Mouse (Mus musculus) hindbrain, embryonic 10.5 days (tissue): ENCODE data around the gene Tha1. TPM values are rescaled to one million over a fixed set of nuclear protein-coding genes. Genes with fewer than 3 reads are reported as not detected.

Experiments used
- DNase-seq: peaks from one replicate; pipeline ENCODE4 v3.0.0-alpha.2; 2017; ENCODE audit warnings: low spot score
- H3K27ac ChIP-seq: fragments of 300-500 bp; sonication (generic); 2 replicates; pipeline ENCODE4 v1.5.1; 2016; ENCODE audit warnings: mild to moderate bottlenecking, moderate library complexity
- H3K27me3 ChIP-seq: fragments of 300-500 bp; sonication (generic); 2 replicates; pipeline ENCODE4 v1.6.1; 2016; ENCODE audit warnings: mild to moderate bottlenecking; ENCODE audit not compliant: poor library complexity, insufficient read depth, severe bottlenecking
- H3K36me3 ChIP-seq: fragments of 300-500 bp; sonication (generic); 2 replicates; pipeline ENCODE4 v1.6.1; 2016; ENCODE audit warnings: mild to moderate bottlenecking, moderate library complexity
- H3K4me1 ChIP-seq: fragments of 300-500 bp; sonication (generic); replicated peaks from 2 replicates; pipeline ENCODE4 v1.6.1; 2016; ENCODE audit warnings: mild to moderate bottlenecking
- H3K4me3 ChIP-seq: fragments of 300-500 bp; sonication (generic); 2 replicates; pipeline ENCODE4 v1.5.1; 2016; ENCODE audit warnings: mild to moderate bottlenecking, moderate library complexity
- H3K9me3 ChIP-seq: fragments of 300-500 bp; sonication (generic); 2 replicates; pipeline ENCODE4 v1.6.1; 2016; ENCODE audit warnings: mild to moderate bottlenecking, moderate library complexity
- WGBS: fragments of 180-500 bp; shearing (Covaris S2); methylation state at CpG from one replicate; pipeline ENCODE4 v1.1.7; 2016; 5-methylcytosine and 5-hydroxymethylcytosine counted together
- polyA plus RNA-seq: library from polyadenylated mRNA; unstranded; fragments of >200 nt; fragmentation: Nextera tagmentation; extraction: Ambion mirVana; gene quantifications from 2 replicates; pipeline ENCODE4 v1.2.1, GENCODE M21; 2016

Tha1 gene
- polyA plus RNA-seq, 1 experiment from 2014 or later, result 3.5 TPM

- H3K36me3 ChIP-seq, result peaks cover 57% of the 10 kb centered on the region
- WGBS, result 94% methylated on average over 10 of the region's 10 CpGs
Measured at GRCm38 (mm10) chr11:117857462-117857861, 15.8 kb downstream of the Tha1 start.

GRCm38 (mm10) chr11:117855975-117856374 lies 17.3 kb downstream of the Tha1 start:
- no peak for DNase-seq
- WGBS, result 82% methylated on average over 1 of the region's 1 CpGs
- peaks cover 7% of the 10 kb centered on the region; the same call in 1 of the 2 replicates for H3K9me3 ChIP-seq
- H3K4me1 ChIP-seq, result peaks cover 27% of the 10 kb centered on the region
- H3K36me3 ChIP-seq, result peaks cover 72% of the 10 kb centered on the region
- no peak overlapping the region for H3K4me3 ChIP-seq
- no peak overlapping the region for H3K27ac ChIP-seq
- peaks cover 26% of the 10 kb centered on the region for H3K27me3 ChIP-seq

More at GRCm38 (mm10) chr11:117857462-117857861, 15.8 kb downstream of the Tha1 start:
- peaks cover 41% of the 10 kb centered on the region for H3K27me3 ChIP-seq
- no peak overlapping the region for H3K27ac ChIP-seq
- no peak for DNase-seq
- no peak overlapping the region for H3K4me3 ChIP-seq
- peaks cover 28% of the 10 kb centered on the region for H3K4me1 ChIP-seq
- peaks cover 7% of the 10 kb centered on the region; the same call in 1 of the 2 replicates for H3K9me3 ChIP-seq

DNA sequence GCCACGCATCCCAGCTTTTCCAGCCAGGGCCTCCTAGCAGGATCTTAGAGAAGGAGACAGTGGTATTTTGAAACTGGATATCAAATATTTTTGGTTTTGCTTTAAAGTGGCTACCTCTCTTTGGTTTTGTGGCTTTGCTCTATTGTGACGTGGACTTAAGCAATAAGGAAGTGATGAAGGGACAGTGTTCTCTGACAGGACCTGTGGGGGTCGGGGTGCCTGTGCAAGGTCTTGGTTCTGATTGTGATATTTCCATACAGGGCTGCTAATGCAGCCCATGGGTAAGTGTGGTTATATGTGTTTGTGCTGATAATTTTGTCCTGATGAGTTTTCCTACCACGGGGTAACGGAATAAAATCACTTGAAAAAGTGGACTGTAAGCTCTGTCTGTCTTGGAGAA lies 17.9 kb downstream of the Tha1 start:
- DNase-seq, result no peak
- Histone ChIP-seq H3K36me3 (peaks cover 74% of the 10 kb centered on the region), H3K9me3 (peaks cover 7% of the 10 kb centered on the region; the same call in 1 of the 2 replicates)

DNA sequence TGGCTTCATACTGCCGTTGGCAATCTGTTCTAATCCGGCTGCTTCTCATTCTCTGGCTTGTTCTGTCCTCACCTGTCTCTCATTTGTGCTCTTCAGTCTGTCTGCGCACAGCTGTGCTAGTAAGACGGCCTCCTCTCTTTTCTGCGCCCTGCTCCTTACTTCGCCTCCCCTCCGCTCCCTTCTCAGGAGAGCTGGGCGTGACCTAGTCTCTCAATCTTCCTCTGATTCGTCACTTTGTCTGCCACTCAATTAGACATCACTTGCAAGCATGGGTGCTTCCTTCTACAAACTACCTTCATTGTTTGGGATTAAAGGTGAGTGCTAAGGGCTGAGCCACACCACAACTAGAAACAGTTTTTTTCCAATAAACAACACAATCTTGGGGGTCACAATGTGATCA lies 19.0 kb downstream of the Tha1 start:
- no peak for DNase-seq
- Histone ChIP-seq H3K27ac (no peak overlapping the region), H3K9me3 (peaks cover 7% of the 10 kb centered on the region; the same call in 1 of the 2 replicates), H3K4me1 (peaks cover 26% of the 10 kb centered on the region), H3K36me3 (peaks cover 74% of the 10 kb centered on the region), H3K27me3 (peaks cover 9% of the 10 kb centered on the region), H3K4me3 (no peak overlapping the region)
- 91% methylated on average over 9 of the region's 9 CpGs for WGBS

More for the DNA sequence above, 17.9 kb downstream of the Tha1 start:
- H3K27me3 ChIP-seq, result peaks cover 20% of the 10 kb centered on the region
- 93% methylated on average over 5 of the region's 5 CpGs for WGBS
- H3K4me1 ChIP-seq, result peaks cover 26% of the 10 kb centered on the region
- H3K27ac ChIP-seq, result no peak overlapping the region
- H3K4me3 ChIP-seq, result no peak overlapping the region

- Histone ChIP-seq H3K4me1 (peaks cover 30% of the 10 kb centered on the region), H3K27me3 (no peaks in the 10 kb centered on the region), H3K4me3 (no peak overlapping the region), H3K36me3 (peaks cover 69% of the 10 kb centered on the region), H3K9me3 (peaks cover 7% of the 10 kb centered on the region; the same call in 1 of the 2 replicates), H3K27ac (no peak overlapping the region)
- WGBS, result 92% methylated on average over 3 of the region's 3 CpGs
- no peak for DNase-seq
Measured at GRCm38 (mm10) chr11:117852875-117853274, 20.4 kb downstream of the Tha1 start.

DNA sequence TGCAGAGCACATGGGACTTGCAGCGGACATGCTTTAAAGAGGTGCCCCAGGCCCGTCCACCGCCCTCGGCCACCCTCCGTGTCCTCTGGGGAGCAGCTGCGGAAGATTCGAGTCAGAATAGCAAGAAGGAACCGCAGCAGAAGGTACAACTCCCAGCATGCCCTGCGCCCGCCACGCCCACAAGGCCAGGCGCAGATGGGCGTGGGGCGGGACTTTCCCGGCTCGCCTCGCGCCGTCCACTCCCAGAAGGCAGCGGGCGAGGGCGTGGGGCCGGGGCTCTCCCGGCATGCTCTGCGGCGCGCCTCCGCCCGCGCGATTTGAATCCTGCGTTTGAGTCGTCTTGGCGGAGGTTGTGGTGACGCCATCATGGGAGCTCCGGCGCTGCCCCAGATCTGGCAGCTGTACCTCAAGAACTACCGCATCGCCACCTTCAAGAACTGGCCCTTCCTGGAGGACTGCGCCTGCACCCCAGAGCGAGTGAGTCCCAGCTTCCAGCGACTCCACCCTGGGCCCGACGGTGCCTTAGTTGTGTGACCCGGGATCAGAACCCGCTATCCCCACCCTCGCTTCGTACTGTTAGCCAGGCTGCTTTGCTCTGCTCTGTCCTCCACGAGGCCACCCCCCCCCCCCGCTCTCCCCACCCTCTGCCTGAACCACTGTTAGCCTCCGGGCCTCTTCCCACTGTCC lies 24.2 kb downstream of the Tha1 start, which contains the start of gene Birc5:
Gene Birc5, plus strand, starts transcription at position 267 of the 687 bp plus-strand sequence.
- under 1% methylated on average over 51 of the region's 51 CpGs for WGBS
- no peaks in the 10 kb centered on the region for H3K9me3 ChIP-seq
- no peaks in the 10 kb centered on the region for H3K27me3 ChIP-seq
- peak within 1 kb of the TSS; percentile 86 for H3K4me3 ChIP-seq
- DNase-seq, result peak; percentile 96
- H3K36me3 ChIP-seq, result peaks cover 34% of the 10 kb centered on the region
- H3K4me1 ChIP-seq, result peaks cover 37% of the 10 kb centered on the region
- peak within 1 kb of the TSS; percentile 95 for H3K27ac ChIP-seq

DNA sequence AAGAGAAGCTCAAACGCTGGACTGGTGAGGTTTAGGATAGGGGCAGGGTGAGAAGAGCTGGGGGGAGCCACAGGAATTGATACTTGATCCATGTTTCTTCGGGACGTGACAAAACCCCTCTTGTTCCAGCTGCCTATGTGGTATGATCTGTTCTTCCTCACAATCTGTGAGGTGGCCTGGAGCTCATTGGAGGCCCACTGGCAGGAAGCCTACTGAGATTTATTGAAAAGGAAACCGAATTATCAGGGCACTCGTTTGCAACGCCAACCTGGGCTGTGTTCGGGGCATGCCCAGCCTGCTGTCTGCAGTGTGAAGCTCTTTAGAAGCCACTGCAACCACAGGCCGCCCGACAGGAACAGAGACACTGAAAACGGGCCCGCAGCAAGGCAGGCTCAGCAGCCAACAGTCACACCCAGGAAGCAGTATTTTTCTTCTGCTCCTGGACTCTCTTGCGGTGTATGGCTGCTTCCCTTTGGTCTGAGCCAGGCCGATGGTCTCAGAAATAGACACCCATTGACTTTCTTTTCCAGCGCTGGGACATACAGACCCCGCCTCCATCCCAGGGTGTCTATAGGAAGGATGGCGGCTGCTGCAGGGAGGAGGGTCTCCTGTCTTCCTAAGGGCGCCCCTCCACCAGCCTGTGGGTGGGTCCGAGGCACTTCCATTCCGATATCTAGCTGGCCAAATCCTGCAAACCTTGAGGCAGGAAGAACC lies 24.9 kb downstream of the Tha1 start:
- Histone ChIP-seq H3K27me3 (no peaks in the 10 kb centered on the region), H3K27ac (peak overlapping the region; percentile 95), H3K4me1 (peaks cover 37% of the 10 kb centered on the region), H3K9me3 (no peaks in the 10 kb centered on the region), H3K4me3 (peak overlapping the region; percentile 86), H3K36me3 (peaks cover 27% of the 10 kb centered on the region)
- WGBS, result 10% methylated on average over 19 of the region's 19 CpGs
- DNase-seq, result no peak

- no peaks in the 10 kb centered on the region for H3K27me3 ChIP-seq
- WGBS, result 86% methylated on average over 7 of the region's 7 CpGs
- peak overlapping the region; percentile 86 for H3K4me3 ChIP-seq
- H3K36me3 ChIP-seq, result peaks cover 19% of the 10 kb centered on the region
- peaks cover 37% of the 10 kb centered on the region for H3K4me1 ChIP-seq
- peak overlapping the region; percentile 95 for H3K27ac ChIP-seq
- no peak for DNase-seq
- H3K9me3 ChIP-seq, result no peaks in the 10 kb centered on the region
Measured at GRCm38 (mm10) chr11:117847593-117848215, 25.6 kb downstream of the Tha1 start.

DNA sequence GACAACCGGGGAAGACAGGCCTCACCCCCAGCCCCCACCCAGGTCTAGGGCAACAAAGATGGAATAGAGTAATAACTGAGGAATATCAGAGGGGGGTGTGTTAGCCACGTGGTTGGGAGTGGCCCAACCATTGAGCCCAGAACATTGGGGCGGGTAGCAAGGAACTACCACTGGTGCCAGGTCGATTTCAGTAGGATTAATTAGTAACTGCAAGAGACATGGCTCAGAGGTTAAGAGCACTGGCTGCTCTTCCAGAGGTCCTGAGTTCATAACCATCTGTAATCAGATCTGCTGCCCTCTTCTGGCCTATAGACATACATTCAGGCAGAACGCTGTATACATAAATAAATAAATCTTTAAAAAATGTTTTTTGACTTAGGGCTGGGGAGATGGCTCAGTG lies 26.6 kb downstream of the Tha1 start:
- H3K4me3 ChIP-seq, result no peak overlapping the region
- H3K4me1 ChIP-seq, result peaks cover 37% of the 10 kb centered on the region
- no peaks in the 10 kb centered on the region for H3K9me3 ChIP-seq
- H3K27me3 ChIP-seq, result no peaks in the 10 kb centered on the region
- 59% methylated on average over 5 of the region's 5 CpGs for WGBS
- no peak for DNase-seq
- no peak overlapping the region for H3K27ac ChIP-seq
- H3K36me3 ChIP-seq, result peaks cover 9% of the 10 kb centered on the region

DNA sequence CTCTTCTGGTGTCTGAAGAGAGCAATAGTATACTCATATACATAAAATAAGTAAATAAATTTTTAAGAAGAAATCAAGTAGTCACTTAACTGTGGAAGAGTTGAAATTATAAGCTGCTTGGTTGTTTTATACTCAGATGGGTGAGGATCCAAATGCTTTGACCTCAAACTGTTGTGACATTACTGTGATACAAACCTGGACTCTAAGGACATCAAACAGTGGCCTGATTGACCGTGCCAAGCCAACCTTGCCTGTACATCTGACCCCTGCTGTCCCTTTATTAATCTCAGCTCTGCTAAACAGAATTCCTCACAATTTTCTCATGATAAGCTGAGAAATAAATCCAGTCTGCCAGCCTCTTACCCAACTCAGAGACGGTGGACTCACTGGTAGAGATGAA lies 27.6 kb downstream of the Tha1 start:
- DNase-seq, result no peak
- Histone ChIP-seq H3K27ac (no peak overlapping the region), H3K27me3 (no peaks in the 10 kb centered on the region), H3K4me3 (no peak overlapping the region), H3K9me3 (no peaks in the 10 kb centered on the region), H3K36me3 (no peaks in the 10 kb centered on the region), H3K4me1 (peaks cover 33% of the 10 kb centered on the region)
- WGBS, result 88% methylated on average over 2 of the region's 2 CpGs

- H3K27me3 ChIP-seq, result no peaks in the 10 kb centered on the region
- H3K27ac ChIP-seq, result 0 out of 2 replicates have a peak overlapping the region, but pooled peaks have one; percentile 6
- WGBS, result 80% methylated on average over 2 of the region's 2 CpGs
- no peak for DNase-seq
- H3K4me3 ChIP-seq, result no peak overlapping the region
- H3K9me3 ChIP-seq, result no peaks in the 10 kb centered on the region
- H3K36me3 ChIP-seq, result no peaks in the 10 kb centered on the region
- H3K4me1 ChIP-seq, result peaks cover 27% of the 10 kb centered on the region
Measured at GRCm38 (mm10) chr11:117844997-117845396, 28.3 kb downstream of the Tha1 start.

- no peak overlapping the region for H3K4me3 ChIP-seq
- peaks cover 16% of the 10 kb centered on the region for H3K4me1 ChIP-seq
- H3K36me3 ChIP-seq, result no peaks in the 10 kb centered on the region
- DNase-seq, result no peak
- WGBS, result 91% methylated on average over 2 of the region's 2 CpGs
- no peaks in the 10 kb centered on the region for H3K27me3 ChIP-seq
- no peak overlapping the region for H3K27ac ChIP-seq
- no peaks in the 10 kb centered on the region for H3K9me3 ChIP-seq
Measured at GRCm38 (mm10) chr11:117843434-117843833, 29.8 kb downstream of the Tha1 start.

GRCm38 (mm10) chr11:117840910-117841309 lies 32.4 kb downstream of the Tha1 start:
- Histone ChIP-seq H3K27ac (no peak overlapping the region), H3K4me3 (no peak overlapping the region), H3K27me3 (no peaks in the 10 kb centered on the region), H3K4me1 (peaks cover 13% of the 10 kb centered on the region), H3K36me3 (no peaks in the 10 kb centered on the region), H3K9me3 (no peaks in the 10 kb centered on the region)
- DNase-seq, result no peak
- 64% methylated on average over 1 of the region's 1 CpGs for WGBS
